Mouse (Mus musculus) heart, postnatal 36 days (tissue): ENCODE data around the gene Tmem131l. TPM values are rescaled to one million over a fixed set of nuclear protein-coding genes. Genes with fewer than 3 reads are reported as not detected.

Experiments used
- DNase-seq, 2 experiments: peaks; one replicate each; pipeline ENCODE4 v3.0.0; 2021 to 2022
- intact Hi-C: fragments of 180-260 bp; cut with DNase I; formaldehyde crosslinking; loops from one replicate; pipeline ENCODE4 v1.15.1; 2025
- total RNA-seq, 2 experiments: library from RNA; stranded (reverse); gene quantifications; 2 replicates each; pipeline ENCODE4 v1.2.3; 2021

The Tmem131l gene
- total RNA-seq: 10 to 100 TPM; 25.5 to 26.1 TPM

- DNase-seq: peak; percentile 75 to 83
- intact Hi-C loops: loop anchor here (2.0 to 5.0 kb wide), 6 partner anchors 27 to 198 kb away; partner anchors contain the start of genes Mnd1 and Tlr2
These were observed at the start of gene Tmem131l for GRCm38 (mm10) chr3:84039646-84040475. TSS of gene Tmem131l (minus strand) at chr3:84040175.

DNA sequence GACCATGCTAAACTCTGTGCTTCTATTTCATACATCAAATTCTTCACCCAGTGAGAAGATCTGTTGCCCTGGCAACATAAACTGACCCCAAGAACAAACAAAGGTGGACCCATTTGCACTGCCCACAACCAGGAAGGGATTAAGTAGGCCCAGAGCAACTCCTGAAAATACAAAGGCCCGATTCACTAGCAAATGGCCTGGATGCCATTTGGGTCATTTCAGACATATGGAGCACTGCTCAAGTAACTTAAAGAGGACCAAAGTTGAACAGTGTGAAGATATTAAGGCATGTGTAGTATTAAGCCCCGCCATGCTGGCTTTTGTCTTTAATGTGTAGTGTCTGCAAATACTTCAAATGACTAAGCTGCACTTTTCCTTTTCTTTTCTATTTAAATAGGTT, 46.9 kb upstream of the Tmem131l start:
- DNase-seq: no peak
- intact Hi-C loops: no loop called here

DNA sequence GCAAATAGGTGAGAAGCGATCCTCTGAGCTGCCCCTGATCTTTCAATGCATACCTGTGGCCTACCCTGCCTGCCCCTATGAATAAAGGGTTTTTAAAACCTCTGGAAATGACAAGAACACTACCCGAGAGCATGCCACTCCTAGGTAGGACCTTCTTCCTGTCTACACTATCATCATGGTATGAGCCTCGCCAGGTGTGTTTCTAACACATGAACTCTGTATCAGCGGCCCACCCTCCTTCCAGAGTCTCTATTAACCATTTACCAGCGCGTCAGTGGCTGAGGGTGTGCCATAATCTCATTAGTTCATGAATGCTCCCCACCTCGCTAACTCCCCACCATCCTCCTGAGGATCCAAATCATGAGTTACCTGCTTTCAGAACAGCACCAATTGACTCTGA, 46.4 kb upstream of the Tmem131l start:
- intact Hi-C loops: no loop called here
- no peak for DNase-seq

- intact Hi-C loops: no loop called here
- DNase-seq: no peak
These were observed 45.5 kb upstream of the Tmem131l start for GRCm38 (mm10) chr3:84085429-84085828.

DNA sequence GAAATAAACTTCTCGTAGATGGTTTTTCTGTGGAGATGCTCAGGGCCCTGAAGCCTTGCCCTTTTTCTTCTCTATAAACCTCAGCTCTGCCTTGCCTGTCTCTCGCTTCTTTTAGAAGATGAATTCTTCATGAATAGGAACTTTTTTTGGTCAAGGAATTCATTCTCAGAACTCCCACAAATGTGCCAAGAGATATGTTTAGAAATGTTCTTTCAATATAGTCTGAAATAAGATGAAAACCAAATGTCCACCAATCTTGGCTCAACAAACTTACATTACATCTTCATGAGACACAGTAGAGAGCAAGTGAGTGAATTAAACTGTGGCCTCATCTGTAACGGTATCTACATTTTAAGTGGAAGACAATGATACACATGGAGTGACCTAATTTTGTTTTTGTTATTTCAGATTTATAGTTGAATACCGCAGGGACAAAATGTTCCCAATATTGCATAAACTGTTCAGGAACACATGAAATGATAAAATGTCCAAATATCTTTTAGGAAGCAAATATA, 41.3 kb upstream of the Tmem131l start:
- intact Hi-C loops: no loop called here
- DNase-seq: no peak

- no peak for DNase-seq
- intact Hi-C loops: no loop called here
These were observed 40.1 kb upstream of the Tmem131l start for GRCm38 (mm10) chr3:84080074-84080473.

GRCm38 (mm10) chr3:84077505-84077904, 37.5 kb upstream of the Tmem131l start:
- no peak for DNase-seq
- intact Hi-C loops: no loop called here

- no peak for DNase-seq
- intact Hi-C loops: no loop called here
These were observed 36.8 kb upstream of the Tmem131l start for GRCm38 (mm10) chr3:84076543-84077332.

GRCm38 (mm10) chr3:84075516-84075915, 35.5 kb upstream of the Tmem131l start:
- intact Hi-C loops: no loop called here
- DNase-seq: no peak

GRCm38 (mm10) chr3:84074777-84075176, 34.8 kb upstream of the Tmem131l start:
- intact Hi-C loops: no loop called here
- no peak for DNase-seq

GRCm38 (mm10) chr3:84071641-84072040, 31.7 kb upstream of the Tmem131l start:
- intact Hi-C loops: no loop called here
- DNase-seq: no peak

DNA sequence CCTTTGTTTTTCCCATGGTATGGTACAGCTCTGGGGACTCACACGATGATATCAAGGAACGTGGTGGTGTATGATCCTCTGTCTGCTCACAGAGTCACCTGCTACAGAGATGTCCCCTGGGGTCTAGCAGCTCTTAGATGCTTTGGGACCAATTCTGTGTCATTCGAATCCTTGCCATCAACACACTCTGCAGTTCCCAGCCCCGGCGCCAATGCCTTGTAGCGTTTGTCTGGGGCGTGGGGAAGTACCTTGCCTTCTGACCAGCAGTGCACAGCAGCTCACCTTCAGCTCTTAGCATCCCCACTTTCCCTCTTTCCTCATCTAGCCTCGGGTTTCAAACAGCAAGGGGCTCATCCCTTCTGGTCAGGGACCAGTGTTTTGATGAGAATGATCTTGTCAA, 30.8 kb upstream of the Tmem131l start:
- DNase-seq: no peak
- intact Hi-C loops: no loop called here

DNA sequence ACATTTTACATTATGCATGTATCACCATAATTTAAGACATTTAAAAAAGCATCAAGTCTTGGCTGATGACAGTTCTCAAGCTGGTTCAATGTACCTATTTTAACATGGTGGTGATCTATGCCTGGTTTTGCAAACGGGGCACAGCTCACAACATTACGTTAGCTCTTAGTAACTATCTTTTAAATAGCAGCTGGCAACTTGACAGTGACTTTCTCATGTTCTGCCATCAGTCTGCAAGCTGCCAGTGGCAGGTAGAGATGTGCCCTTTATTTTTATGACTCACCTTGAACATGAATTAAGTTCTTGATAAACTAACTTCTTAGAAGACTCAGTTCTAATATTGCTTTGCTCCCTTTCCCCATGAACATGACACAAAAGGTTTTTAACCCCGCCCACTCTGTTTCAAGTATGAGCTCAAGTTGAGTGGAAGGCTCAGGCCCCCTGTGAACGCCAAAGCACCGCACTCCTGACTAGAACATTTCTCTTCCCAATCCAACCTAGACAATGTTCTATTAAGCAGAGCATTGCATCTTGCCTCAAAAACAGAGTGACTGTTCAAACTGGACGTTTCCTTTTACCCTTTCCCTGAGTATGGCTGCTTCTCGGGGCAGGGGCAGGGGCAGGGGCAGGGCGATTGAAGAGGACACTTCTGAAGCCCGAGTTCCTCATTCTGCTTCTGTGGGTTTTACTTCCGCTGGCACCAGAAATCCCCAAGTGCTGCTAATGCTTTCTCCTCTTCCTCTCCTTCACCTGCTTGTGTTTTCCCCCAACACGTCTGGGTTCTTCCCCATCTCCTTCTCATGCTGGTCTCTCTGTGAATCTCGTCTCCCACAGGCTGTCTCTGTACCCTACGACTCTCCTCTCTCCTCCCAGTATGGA, 29.1 kb upstream of the Tmem131l start:
- intact Hi-C loops: no loop called here
- DNase-seq: no peak

- intact Hi-C loops: no loop called here
- no peak for DNase-seq
These were observed 25.9 kb upstream of the Tmem131l start for GRCm38 (mm10) chr3:84065825-84066224.

DNA sequence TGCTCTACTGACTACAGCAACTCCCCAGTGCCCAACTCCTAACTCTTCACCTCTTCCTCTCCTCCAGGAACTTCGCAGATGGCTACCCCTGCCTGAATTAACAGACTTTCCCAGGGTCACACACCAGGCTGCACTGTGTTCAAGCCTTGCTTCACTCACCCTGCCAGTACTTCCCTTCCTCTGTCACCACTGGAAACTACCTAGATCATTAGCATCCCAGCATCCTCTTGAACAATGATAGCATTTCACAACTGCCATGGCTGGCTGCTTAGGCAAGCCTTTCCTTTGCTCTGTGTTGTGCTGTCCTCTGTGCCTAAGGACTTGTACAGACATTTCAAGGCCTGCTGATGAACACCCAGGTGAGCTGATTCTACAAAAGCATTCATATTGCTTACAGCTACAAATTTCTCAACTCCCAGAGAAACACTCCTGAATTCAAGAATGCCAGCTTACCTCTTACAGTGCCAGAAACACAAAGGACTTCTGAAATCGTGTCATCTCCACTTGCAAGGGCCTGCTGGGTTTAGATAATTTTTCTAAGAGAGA, 23.5 kb upstream of the Tmem131l start:
- DNase-seq: no peak
- intact Hi-C loops: no loop called here

DNA sequence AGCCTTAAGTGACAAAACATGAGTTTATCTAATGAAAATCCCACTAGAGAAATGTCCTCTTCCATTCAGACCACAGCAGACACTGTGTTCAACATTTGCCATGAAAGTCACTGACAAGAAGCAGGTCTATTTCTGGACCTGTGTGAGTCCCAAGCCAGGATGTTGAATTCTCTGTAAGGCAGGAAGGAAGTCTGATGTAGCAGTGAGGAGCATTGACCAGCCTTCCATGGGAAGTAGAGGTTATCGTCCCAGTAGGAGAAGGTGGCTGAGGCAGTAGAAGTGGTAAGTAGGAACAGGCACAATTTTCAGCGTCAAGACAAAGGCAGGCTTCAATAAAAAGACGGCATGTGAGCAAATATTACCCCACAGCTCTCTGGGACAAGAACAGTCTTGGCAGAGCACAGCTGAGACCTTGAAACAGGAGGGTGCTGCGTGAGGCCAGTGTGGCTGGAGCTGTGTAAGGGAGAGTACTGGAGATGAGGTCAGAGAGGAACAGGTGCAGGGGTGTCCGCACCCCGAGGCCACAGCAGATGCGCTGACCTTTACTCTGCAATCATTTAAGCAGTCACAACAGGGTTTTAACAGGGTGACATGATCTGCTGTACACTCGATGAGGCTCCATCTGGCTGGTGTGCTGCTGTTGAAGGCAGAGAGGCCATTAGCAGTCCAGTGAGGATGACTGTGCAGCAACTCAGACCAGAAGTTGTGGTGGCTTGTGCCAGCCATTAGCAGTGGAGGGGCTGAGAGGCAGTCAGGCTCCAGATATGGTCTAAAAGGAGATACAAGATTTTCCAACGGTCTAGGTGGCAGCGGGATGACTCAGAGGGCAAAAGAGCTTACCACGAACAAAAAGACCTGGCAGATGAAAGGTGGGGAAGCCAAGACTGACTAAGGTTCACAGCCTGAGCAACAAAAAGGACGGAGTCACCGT, 21.8 kb upstream of the Tmem131l start:
- no peak for DNase-seq
- intact Hi-C loops: no loop called here

DNA sequence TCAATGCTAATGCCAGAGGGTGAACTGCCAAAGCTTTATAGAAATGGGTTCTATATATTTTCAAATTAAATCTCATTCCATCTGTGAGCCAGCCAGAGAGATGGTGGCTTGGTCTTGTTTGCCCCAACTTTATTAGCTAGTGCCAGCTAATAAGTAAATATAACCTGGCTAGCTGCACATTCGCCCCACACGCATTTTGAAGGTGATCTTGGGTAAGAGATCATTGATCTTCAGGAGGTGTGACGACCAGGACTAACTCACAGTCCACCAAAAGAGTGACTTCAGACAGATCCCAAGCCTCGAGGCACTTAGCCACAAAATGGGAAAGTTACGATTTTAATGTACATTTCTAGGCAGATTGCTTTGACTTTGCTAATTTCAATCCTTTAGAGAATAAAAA, 21.0 kb upstream of the Tmem131l start:
- intact Hi-C loops: no loop called here
- no peak for DNase-seq

DNA sequence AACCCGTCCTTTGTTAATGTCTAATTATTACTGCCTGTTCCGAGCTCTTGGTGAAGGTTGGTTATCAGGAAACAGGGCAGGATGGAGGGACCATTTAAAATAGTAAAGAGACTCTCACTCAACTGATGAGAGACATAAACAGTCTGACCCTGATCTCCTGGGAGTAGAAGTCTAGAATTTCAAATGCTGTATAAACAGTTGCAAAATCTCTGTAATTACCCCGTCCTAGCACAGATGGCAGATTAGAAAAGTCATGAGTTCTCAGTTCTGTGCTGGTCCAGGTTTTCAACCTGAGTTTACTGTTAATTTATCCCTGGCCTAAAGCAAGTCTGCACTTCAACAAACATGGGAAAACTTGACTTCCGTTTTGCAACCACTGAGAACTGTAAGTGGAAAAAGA, 20.2 kb upstream of the Tmem131l start:
- DNase-seq: no peak
- intact Hi-C loops: no loop called here

DNA sequence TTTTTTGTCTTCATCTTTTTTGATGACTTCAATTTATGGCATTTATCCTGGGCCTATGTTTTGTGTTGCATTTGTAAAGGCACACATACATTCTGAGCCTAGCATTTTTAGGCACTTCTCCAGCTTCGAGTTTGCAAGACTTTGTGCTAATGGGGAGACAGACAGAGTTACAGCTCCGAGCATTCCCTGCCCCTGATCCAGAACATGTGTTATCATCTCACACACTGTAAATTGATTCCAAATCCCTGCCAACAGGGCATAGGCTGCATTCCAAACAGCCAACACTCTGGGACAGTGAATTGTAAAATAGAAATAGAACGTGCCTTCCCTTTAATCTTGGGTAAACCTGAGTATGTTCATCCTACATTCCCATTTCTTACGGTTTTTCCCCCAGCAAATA, 19.7 kb upstream of the Tmem131l start:
- intact Hi-C loops: no loop called here
- no peak for DNase-seq
